Mouse (Mus musculus) myocyte (in vitro differentiated cells): ENCODE data around the gene Aktip.

ENCODE experiments used
- E2F4 ChIP-seq: IDR thresholded peaks from one replicate; pipeline ENCODE4 v1.6.1; 2011; ENCODE audit warnings: mild to moderate bottlenecking, control low read depth, moderate library complexity; ENCODE audit not compliant: insufficient read depth
- MAX ChIP-seq: IDR thresholded peaks from one replicate; pipeline ENCODE4 v1.6.1; 2011; ENCODE audit warnings: low read depth, mild to moderate bottlenecking, control low read depth
- MYOG ChIP-seq, 3 experiments: IDR thresholded peaks; one replicate each; pipeline ENCODE4 v1.6.1; 2011; ENCODE audit warnings: control low read depth in 2 of 3, low read depth in 2 of 3, mild to moderate bottlenecking in 2 of 3; ENCODE audit not compliant: insufficient read length in 2 of 3, control insufficient read depth in 1 of 3, insufficient read depth in 1 of 3
- POLR2A ChIP-seq: IDR thresholded peaks from one replicate; pipeline ENCODE4 v1.6.1; 2011; ENCODE audit warnings: low read depth, mild to moderate bottlenecking, control low read depth, moderate library complexity; ENCODE audit not compliant: insufficient read length
- POLR2AphosphoS2 ChIP-seq: IDR thresholded peaks from one replicate; pipeline ENCODE4 v1.6.1; 2011; ENCODE audit warnings: low read depth, control low read depth; ENCODE audit not compliant: insufficient read length
- SRF ChIP-seq: IDR thresholded peaks from one replicate; pipeline ENCODE4 v1.6.1; 2011; ENCODE audit warnings: low read depth; ENCODE audit not compliant: control insufficient read depth, insufficient read length
- TCF12 ChIP-seq: IDR thresholded peaks from one replicate; pipeline ENCODE4 v1.6.1; 2011; ENCODE audit warnings: mild to moderate bottlenecking, control low read depth; ENCODE audit not compliant: poor library complexity, insufficient read depth, severe bottlenecking
- USF1 ChIP-seq: IDR thresholded peaks from one replicate; pipeline ENCODE4 v1.6.1; 2011; ENCODE audit warnings: low read depth, mild to moderate bottlenecking, control low read depth, moderate library complexity

DNA sequence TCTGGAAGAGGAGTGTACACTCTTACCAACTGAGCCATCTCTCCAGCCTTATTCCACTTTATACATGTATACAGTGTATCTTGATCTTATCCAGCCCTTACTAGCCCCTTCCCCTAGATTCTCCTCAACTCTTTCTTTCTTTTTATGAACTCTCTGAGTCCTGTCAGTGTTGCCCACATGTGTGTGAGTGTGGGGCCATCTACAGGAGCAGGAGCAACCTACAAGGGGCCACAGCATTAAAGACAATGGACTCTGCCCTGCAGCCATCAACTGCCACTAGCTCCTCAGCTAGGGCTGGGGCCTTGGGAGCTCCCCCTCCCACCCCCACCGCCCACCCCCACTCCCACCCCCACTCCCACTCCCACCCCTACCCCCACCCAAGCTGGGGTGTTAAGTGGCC, 22.1 kb downstream of the Aktip start:
- TF ChIP-seq POLR2AphosphoS2 (no peak), MAX (no peak), E2F4 (no peak), POLR2A (no peak), USF1 (no peak), MYOG (IDR thresholded peaks at IDR 0.05; ENCODE audit: control insufficient read depth in 1 of 3, insufficient read depth in 1 of 3, insufficient read length in 2 of 3, low read depth in 2 of 3) (no peak), TCF12 (no peak), SRF (no peak)
